Mouse (Mus musculus) cerebellum, adult 2 months (tissue): ENCODE measurements around the gene Dnajb3. TPM values are rescaled to one million over a fixed set of nuclear protein-coding genes. Genes with fewer than 3 reads are reported as not detected.
"Not testable (repeated sequence)": the region's sequence is repeated elsewhere in the genome, so short reads cannot be mapped to it uniquely, and the experiment has no call there.

Experiments used
- DNase-seq, 2 experiments: peaks; one replicate each; pipeline ENCODE4 v3.0.0; 2021
- H3K27ac ChIP-seq: fragments of 200-500 bp; 2 replicates; pipeline ENCODE4 v1.5.1; 2012; ENCODE audit warnings: low read length, control low read depth, inconsistent platforms; ENCODE audit not compliant: insufficient read depth
- H3K27me3 ChIP-seq: fragments of 200-500 bp; 2 replicates; pipeline ENCODE4 v1.6.1; 2012; ENCODE audit warnings: inconsistent platforms, mild to moderate bottlenecking, low read length, moderate library complexity; ENCODE audit not compliant: control insufficient read depth, insufficient read depth
- H3K4me1 ChIP-seq: fragments of 200-500 bp; 2 replicates; pipeline ENCODE4 v1.6.1; 2011; ENCODE audit warnings: low read length; ENCODE audit not compliant: control insufficient read depth, insufficient read depth
- H3K4me3 ChIP-seq: fragments of 200-500 bp; replicated peaks from 2 replicates; pipeline ENCODE3; 2011; ENCODE audit warnings: mild to moderate bottlenecking, low read depth, low read length, control low read depth; ENCODE audit not compliant: insufficient read depth
- CTCF ChIP-seq: fragments of 200-500 bp; IDR thresholded peaks from 2 replicates; pipeline ENCODE4 v1.5.1; 2011; ENCODE audit warnings: low read depth, mild to moderate bottlenecking, control low read depth, low read length, moderate library complexity, borderline replicate concordance; ENCODE audit not compliant: insufficient read depth
- POLR2A ChIP-seq: fragments of 200-500 bp; IDR thresholded peaks from 2 replicates; pipeline ENCODE4 v1.6.1; 2011; ENCODE audit warnings: low read length, control low read depth, borderline replicate concordance; ENCODE audit not compliant: insufficient read depth
- WGBS: fragments of 180-500 bp; shearing (Covaris S2); methylation state at CpG from one replicate; pipeline ENCODE4 v1.1.7; 2018; 5-methylcytosine and 5-hydroxymethylcytosine counted together
- polyA plus RNA-seq: library from polyadenylated mRNA; depleted of rRNA; stranded (reverse); fragments of >200 nt; gene quantifications from 2 replicates; pipeline ENCODE4 v1.2.3, GENCODE M21; 2012

Gene Dnajb3
- polyA plus RNA-seq, 1 experiment, result 3.5 TPM

DNA sequence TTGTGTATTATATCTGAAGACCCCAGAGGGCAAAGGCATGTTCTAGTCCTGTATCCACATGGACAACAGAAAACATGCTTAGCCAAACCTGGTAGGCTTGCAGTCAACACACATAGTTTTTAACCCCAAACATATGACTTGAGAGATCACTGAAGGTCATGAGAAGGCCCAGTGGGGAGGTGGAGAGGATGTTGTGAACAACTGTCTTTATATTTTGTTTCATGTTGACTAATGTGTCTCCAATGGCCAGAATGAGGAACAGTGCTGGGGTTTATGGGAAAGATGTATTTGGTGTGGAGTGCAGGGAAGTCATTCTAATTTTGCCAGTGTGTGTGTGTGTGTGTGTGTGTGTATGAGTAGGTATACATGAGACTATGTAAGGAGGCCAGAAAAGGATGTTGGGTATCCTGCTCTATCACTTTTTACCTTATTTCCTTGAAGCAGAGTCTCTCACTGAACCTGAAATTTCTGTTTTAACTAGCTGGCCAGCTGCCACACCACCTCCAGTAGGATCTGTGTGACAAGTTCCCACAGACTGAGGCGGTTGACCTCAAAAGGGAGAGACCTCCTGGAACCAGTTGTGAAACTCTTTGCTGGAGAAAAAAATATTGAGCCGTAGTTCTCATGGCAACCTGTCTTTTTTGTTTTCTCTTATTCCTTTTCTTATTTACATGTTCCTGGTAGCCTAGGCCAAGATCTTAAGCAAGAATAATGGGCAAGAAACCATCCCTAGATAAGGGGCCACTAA is 18.6 kb upstream of the Dnajb3 start:
- WGBS, result 61% methylated on average over 2 of the region's 2 CpGs
- no peaks in the 10 kb centered on the region for H3K27me3 ChIP-seq
- DNase-seq, result no peak
- no peak overlapping the region for H3K4me3 ChIP-seq
- no peak for TF ChIP-seq POLR2A
- TF ChIP-seq CTCF, result no peak
- H3K27ac ChIP-seq, result no peak overlapping the region
- H3K4me1 ChIP-seq, result no peaks in the 10 kb centered on the region

DNA sequence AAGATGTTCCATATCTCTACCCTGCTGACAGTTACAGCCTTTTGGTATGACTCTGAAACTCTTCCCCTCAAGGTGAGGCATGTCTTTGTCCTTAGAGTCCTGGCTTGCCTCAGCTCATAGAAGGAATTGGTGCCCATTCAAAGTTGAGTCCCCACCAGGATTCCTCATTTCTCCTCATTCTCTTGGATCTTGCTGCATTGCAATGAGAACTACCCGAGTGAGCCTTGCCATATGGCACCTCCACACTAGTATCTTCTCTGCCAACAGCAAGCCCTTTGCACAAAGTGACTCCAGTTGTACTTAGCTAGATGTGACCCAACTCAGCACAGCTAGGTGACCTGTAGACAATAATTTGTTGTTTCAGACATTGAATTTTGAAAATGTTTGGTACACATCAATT is 18.0 kb upstream of the Dnajb3 start:
- TF ChIP-seq CTCF (no peak), POLR2A (no peak)
- no peak overlapping the region for H3K27ac ChIP-seq
- no peak for DNase-seq
- whole genome bisulfite sequencing, result 25% methylated on average over 1 of the region's 1 CpGs
- H3K27me3 ChIP-seq, result no peaks in the 10 kb centered on the region
- no peaks in the 10 kb centered on the region for H3K4me1 ChIP-seq
- no peak overlapping the region for H3K4me3 ChIP-seq

DNA sequence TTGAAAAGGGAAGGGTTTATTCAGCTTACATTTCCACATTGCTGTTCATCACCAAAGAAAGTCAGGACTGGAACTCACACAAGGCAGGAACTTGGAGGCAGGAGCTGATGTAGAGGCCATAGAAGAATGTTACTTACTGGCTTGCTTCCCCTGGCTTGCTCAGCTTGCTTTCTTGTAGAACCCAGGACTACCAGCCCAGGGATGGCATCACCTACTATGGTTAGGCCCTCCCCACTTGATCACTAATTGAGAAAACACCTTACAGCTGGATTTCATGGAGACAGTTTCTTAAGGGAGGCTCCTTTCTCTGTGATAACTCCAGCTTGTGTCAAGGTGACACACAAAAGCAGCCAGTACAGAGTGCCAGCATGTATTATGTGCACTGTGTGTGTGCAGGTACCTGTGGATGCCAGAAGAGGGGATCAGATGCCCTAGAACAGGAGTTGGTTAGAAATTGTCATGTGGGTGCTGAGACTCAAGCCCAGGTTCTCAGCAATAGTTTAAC is 17.5 kb upstream of the Dnajb3 start:
- DNase-seq, H3K27me3 ChIP-seq, H3K27ac ChIP-seq, H3K4me1 ChIP-seq, H3K4me3 ChIP-seq: not testable (repeated sequence)

DNA sequence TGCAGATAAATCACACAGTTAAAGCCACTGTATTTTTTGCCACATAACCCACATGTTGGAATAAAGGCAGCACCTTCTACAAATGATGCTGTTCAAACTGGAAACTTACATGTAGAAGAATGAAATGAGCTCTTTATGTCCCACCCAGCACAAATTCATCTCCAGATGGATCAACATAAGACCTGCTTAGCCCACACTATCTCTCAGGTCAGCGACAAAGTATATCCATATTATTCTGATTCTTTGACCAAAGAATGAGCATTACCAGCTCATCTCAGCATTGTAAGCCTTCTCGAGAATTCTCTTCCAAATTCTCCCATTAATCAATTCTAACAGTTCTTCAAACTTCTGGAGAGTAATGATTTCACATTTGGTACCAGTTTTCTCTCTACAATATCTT is 16.6 kb upstream of the Dnajb3 start:
- DNase-seq, result no peak
- Histone ChIP-seq H3K4me3 (no peak overlapping the region), H3K27ac (no peak overlapping the region), H3K27me3 (no peaks in the 10 kb centered on the region), H3K4me1 (no peaks in the 10 kb centered on the region)
- 41% methylated on average over 2 of the region's 2 CpGs for WGBS
- TF ChIP-seq CTCF, result no peak
- no peak for TF ChIP-seq POLR2A

DNA sequence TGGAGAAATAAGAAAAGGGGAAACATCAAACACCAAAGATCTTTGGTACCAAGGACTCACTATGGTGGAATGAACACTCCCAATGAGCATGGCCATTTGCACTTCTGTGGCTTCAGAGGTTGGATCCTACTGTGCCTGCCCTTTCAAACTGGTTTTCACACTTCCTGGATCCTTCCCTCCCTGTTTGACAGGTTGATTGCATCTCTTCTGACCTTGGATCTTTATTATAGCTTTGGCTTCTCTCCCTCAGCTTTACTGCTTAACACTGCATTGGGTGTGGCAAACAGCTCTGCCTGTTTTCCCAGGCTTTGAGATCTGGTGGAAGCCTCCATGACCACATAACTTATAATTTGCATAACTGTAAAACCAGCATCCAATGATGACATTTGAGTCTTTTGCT is 14.8 kb upstream of the Dnajb3 start:
- TF ChIP-seq POLR2A (no peak), CTCF (no peak)
- Histone ChIP-seq H3K27me3 (no peaks in the 10 kb centered on the region), H3K27ac (no peak overlapping the region), H3K4me3 (no peak overlapping the region), H3K4me1 (no peaks in the 10 kb centered on the region)
- DNase-seq, result no peak

DNA sequence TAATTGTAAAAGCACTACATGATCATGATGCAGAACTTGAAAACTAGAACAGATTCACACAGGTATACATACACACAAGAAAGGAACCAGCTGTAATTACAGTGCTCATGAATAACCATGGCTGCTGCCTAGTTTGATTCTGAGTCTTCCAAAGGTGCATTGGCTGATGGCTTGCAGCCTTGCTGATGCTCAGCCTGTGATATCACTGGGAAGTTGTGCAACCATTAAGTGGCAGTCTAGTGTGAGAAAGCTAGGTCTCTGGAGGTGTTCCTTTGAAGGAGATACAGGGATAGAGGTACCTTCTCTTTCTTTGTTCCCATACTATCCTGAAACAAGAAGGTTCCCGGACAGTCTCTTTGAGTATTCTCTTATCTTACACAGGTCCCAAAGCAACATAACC is 13.5 kb upstream of the Dnajb3 start:
- H3K27ac ChIP-seq, result no peak overlapping the region
- WGBS, result 26% methylated on average over 1 of the region's 1 CpGs
- TF ChIP-seq POLR2A (no peak), CTCF (no peak)
- no peaks in the 10 kb centered on the region for H3K27me3 ChIP-seq
- no peak for DNase-seq
- H3K4me1 ChIP-seq, result no peaks in the 10 kb centered on the region
- H3K4me3 ChIP-seq, result no peak overlapping the region

DNA sequence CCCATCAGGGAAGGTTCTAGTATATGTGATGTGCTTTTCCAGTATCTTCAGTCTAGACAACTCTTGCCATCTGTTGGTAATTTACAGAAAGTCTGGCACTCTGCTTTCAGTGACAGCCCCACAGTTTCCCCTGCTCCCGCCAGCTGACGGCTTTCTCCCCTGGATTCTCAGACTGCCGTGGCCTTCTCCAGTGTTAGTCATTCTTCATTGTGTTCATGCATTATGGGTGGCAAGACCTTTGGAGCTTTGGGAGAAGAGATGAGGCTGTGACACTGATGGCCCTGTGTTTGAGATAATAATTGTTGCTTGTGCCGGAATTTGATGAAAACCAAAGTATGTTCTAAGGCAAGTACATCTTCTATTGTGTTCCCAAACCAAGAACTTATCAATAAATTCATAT is 13.0 kb upstream of the Dnajb3 start:
- no peak overlapping the region for H3K27ac ChIP-seq
- 43% methylated on average over 4 of the region's 4 CpGs for WGBS
- no peak for DNase-seq
- no peaks in the 10 kb centered on the region for H3K4me1 ChIP-seq
- H3K27me3 ChIP-seq, result no peaks in the 10 kb centered on the region
- H3K4me3 ChIP-seq, result no peak overlapping the region
- TF ChIP-seq CTCF (no peak), POLR2A (no peak)

DNA sequence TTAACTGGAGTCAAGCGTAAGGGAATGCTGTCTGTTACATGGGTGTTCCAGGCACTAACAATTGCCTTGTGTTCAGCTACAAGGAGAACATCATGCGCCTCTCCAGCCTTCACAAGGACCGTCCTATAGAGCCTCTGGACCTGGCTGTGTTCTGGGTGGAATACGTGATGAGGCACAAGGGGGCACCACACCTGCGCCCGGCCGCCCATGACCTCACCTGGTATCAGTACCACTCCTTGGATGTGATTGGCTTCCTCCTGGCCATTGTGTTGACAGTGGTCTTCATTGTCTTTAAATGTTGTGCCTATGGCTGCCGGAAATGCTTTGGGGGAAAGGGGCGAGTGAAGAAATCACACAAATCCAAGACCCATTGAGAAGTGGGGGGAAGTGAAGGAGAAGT is 12.5 kb upstream of the Dnajb3 start:
- no peak for DNase-seq
- Histone ChIP-seq H3K4me3 (no peak overlapping the region), H3K4me1 (no peaks in the 10 kb centered on the region), H3K27me3 (no peaks in the 10 kb centered on the region), H3K27ac (no peak overlapping the region)
- TF ChIP-seq CTCF (no peak), POLR2A (no peak)
- WGBS, result 75% methylated on average over 9 of the region's 9 CpGs
